Mouse (Mus musculus) ZHBTc4 (cell line): Measurements from ENCODE around the gene Rgcc.

Experiments used
- DNase-seq: peaks from one replicate; pipeline ENCODE4 v3.0.0-alpha.2; 2011; ENCODE audit warnings: low read depth, low spot score

Rgcc gene

DNA sequence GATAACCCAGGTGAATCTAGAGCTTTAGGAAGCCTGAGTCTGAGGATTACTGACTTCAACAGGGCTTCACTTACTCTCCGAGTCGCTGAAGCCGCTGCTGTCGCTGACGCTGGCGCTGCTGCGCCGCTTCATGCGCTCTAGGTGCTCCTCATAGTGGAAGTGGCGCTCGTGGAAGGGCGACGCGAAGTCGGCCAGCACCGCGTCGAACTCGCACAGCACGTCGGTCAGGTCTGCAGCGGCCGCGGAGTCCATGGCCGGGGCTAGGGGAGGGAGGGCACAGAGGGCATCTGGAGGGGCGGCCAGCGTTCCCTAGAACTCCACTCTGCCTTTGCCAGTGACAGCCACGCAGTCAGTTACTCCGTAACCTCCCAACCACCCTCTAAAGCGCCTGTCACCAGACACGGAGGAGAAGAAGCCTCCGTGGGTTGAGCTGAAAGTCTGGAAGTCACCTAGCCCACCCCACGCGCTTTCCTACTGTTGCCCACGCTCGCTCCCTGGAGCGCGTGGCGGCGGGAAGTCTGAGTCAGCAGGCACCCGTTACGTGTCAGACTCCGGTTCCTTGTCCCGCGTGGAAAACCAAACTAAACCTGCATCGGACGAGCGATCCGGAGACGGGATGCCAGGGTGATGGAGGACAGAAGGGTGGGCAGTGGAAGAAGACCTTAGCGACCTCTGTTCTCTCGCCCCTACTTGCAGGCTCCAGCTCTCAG, 649 bp downstream of the Rgcc start:
- peak; percentile 19 for DNase-seq

DNA sequence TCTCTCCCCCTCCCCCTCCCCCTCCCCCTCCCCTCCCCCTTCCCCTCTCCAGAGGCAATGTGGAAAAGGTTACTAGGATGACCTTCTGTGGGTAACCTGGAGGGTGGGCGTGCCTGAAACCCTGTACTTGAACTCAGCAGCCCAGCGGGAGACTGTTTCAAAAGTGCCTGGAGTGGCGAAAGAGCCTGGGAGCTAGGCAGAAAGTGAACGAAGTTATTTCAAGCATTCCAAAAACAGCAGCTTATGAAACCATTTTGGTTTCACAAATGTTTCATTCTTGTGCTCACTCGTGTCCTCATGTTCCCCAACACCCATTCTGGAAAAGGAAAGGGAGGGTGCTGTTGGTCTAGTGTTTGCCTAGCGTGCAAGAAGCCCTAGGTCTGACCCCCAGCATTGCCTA, 1.6 kb downstream of the Rgcc start:
- DNase-seq: peak; percentile 70

DNA sequence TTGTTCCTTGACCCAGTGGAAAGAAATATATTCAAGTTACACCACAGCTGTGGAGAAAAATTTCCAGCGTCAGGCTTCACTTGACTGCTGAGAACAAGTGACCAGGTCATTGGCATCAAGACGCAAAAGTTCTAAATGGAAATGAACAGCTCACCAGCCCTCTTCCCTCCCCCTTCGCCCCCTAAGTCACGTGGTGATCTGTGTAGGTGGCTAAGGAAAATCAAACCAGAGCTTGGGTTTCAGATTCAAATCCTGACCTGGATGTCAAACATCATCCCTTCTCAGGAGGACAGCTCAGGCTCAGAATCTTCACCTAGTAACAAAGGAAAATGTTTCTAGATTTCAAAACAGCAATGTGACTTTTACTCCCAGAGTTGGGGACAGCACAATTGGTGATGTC, 2.2 kb downstream of the Rgcc start:
- DNase-seq: no peak

GRCm38 (mm10) chr14:79298314-79298992, 3.0 kb downstream of the Rgcc start:
- no peak for DNase-seq

- DNase-seq: no peak
These were observed 4.6 kb downstream of the Rgcc start for GRCm38 (mm10) chr14:79296836-79297235.

DNA sequence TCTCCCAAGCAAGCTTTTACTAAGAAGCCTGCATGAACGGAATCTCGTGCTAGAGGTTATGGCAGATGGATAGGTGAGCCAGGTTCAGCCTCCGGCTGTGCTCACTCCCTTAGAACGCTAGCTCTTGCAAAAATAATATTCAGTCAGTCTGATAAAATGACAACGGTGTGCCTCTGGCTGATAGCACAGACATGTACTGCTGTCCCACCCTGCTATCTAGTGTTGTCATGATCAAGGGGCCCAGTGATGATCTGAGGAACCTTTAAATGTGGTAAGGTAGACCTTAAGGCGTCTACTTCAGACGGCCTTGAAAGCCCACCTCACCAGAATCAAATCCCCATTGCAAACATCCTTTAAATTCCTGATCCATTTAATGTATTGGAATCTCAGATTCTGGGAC, 5.2 kb downstream of the Rgcc start:
- no peak for DNase-seq

GRCm38 (mm10) chr14:79295579-79295978, 5.9 kb downstream of the Rgcc start:
- DNase-seq: no peak

DNA sequence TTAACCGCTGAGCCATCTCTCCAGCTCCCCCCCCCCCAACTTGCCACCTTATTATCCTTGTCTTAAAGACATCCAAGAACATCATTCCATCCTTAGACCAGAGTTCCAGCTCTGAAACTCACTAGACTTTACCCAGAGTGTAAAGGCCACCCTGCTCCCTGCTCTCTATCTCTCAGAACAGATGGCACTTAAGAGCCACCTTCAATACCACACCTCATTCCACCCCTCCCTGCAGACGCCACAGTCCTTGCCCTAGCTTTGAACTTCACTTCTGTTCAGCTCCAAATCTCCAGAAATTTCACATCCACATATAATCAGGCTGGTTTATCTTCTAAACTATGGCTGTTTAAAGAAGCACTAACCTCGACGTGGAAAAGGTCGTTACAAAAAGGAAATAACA, 6.5 kb downstream of the Rgcc start:
- no peak for DNase-seq

DNA sequence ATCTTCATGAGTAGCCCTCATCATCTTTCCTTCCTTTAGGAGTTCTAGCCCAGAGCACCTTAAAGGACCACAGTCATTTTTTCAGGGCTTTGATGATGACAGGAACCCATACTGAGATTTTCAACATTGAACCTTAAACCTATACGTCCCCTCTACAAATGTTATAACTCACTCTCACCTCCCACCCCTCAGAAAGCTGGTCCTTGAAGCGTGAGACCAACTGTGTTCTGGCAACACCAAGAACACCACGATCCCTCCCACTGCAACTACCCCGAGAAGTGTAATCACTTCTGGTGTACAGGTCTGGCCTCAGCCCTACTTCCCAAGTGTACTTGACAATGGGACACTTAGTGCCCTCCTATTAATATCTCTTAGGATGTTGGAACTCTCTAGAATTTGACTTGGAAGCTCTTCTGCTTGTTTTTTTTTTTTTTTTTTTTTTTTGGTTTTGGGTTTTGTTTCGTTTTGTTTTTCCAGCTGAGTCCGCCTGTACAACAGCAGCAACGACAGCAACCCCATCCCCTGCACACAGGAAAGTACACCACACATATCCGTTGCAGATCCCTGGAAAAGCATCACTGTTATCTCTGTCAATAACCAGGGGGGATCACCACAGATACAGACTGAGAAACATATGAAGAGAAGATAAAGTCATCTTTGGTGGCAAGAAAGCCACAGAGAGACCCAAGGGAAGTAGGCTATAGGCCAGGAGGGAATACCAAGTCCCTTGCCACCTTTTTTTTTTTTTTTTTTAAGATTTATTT, 7.2 kb downstream of the Rgcc start:
- DNase-seq: no peak

DNA sequence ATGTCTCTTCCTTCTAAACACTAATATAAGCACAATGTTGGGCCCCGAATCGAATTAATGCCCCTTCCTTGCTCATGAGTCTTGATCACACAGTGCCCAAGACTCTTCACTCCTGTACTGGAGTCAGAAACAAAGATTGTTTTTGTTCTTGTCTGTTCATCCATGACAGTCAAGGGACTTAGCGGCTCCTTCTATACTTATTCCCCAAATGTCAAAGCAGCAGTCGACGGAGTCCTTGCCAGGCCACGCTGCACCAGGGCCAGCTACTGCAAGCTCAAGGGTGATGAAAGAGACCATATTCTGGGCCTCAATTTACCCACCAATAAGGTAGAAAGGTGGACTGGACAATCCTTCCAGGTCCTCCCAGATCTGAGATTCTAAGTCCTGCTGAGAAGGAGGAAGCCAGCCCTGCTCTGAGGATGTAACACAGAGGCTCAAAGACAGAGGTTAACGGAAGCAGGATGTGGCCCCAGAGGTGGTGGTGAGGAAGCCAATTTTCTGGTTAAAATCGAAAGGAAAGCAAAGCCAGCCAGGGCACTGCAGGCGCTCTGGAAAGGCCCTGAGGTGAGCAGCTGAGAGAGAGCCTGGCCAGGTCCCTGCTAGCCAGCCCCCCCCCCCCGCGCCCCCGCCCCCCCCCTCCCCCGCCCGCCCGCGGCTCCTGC, 8.2 kb downstream of the Rgcc start:
- DNase-seq: no peak

GRCm38 (mm10) chr14:79291629-79292028, 9.8 kb downstream of the Rgcc start:
- DNase-seq: no peak

DNA sequence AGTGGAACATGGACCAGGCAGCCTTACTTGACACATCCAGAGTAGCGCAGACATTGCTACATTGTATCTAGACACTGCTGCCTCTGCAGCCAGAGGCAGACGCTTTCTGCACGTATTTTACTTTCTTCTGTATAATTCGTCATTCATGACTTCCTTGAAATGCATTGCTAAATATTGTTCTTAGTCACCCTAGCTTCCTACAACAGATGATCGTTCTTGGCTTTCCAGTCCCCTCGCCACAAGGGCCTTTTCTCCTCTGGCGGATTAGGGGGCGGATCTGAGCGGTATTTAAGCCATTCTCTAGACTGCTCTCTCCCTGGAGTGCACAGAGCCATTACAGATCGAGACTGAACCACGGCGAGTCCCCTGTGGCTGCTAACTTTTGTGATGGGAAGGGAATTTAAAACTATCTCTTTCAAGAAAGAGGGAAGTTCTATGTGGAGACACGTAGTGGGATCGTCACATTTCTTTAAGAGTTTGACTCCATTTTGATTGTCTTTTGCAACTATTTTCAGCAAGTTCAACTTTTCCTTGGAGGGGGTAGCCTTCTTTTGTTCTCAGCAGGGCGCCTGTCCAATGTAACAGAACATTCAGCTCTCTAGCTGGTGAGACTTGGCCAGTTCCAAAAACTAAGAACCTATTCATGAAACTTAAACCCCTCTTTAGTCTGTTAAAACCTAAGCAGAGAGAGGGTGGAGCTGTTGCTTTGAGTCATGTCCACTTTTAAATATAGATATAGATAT, 10.6 kb downstream of the Rgcc start:
- DNase-seq: no peak

DNA sequence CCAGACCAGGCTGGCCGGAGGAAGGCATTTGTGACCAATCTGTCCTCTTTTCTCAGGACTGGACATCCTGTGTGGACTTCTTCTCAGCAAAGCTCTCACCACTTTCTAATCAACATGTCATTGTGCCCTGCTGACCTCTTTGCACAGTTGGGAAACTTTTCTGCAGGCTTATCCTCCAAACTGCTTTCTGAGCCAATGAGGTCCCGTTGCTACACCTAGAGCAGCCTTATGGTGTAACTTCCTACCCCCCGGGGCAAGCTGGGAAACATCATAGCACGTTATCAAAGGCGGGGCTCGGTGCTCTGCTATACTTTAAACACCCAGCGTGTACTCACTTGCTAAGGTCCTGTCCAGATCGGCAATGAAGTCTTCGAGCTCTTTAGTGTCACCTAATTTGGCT, 11.5 kb downstream of the Rgcc start:
- no peak for DNase-seq

GRCm38 (mm10) chr14:79288280-79288679, 13.2 kb downstream of the Rgcc start:
- DNase-seq: no peak

- no peak for DNase-seq
These were observed 14.1 kb downstream of the Rgcc start for GRCm38 (mm10) chr14:79287251-79287863.

- peak; percentile 34 for DNase-seq
These were observed 15.9 kb downstream of the Rgcc start for GRCm38 (mm10) chr14:79285549-79285948.

GRCm38 (mm10) chr14:79284616-79285015, 16.8 kb downstream of the Rgcc start:
- no peak for DNase-seq

DNA sequence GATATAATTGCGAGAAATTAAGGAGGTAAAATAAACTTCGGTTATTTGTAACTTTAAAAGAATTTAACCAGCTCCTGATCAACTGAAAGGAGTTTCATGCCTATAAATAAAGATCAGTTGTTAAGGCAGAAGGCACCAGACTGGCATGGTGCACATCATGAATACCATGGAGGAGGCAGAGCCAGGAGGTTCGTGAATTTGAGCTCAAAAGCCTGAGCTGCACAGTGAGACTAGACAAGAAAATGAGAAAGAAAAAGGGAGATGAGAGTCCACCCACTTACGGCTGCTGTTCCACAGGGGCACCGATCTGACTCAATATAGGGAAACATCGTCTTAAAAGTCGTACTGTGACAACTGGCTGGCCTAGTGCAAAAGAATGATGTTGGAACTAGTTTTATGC, 17.5 kb downstream of the Rgcc start:
- no peak for DNase-seq

DNA sequence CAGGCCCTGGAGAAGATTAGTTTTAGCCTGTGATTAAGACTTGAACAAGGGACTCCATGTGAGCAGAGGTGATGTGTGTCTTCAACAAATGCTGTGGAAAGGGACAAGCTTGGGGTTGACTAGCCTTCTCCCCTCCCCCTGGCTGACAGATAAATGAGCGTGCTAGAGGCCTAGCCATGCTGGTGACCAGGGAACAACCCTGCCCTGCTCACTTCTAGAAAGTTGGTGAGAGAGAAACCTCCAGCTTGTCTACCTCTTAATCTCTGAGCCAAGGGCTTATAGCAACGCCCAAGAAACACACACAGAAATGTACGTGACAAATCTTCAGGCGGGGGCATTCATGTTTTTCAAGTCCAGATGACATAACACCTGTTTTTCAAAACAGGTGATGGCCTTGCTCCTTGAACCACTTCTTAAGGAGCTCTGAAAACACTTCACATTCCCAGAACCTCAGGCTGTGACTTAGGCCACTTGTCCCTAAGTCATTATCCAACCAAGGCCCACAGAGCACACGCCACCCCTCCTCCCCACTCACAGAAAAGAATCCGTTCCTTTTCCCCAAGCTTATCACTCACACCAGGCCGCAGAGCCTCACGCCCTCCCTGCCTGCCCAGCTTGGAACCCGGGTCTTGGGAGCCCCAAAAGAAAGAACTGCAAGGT, 19.4 kb downstream of the Rgcc start:
- no peak for DNase-seq

- no peak for DNase-seq
These were observed 21.0 kb downstream of the Rgcc start for GRCm38 (mm10) chr14:79280456-79280855.

- no peak for DNase-seq
These were observed 22.0 kb downstream of the Rgcc start for GRCm38 (mm10) chr14:79279494-79279893.
